ENCODE assay signal across 29 mouse cellular contexts in the genomic region with DNA sequence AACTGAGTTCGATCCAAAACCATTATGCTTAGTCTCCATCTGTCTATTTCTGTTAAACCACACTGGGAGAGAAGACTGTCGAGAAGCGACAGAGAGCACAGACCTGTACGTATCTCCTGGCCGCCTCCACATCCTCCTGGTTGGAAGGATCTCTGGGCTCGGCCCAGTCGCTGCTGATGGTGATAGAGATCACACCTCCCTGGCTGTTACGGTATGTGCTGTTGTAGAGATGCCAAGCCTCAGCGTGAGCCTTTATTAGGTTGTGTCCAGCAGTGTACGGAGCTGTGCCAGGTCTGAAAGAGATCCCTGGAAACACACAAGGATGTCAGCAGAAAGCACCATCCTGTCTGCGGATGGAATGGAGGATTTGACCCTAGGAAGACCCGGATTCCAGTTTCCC. TPM values are rescaled to one million over a fixed set of nuclear protein-coding genes. Genes with fewer than 3 reads are reported as not detected.
DNase-seq lines count a peak whose midpoint lies in the region; ATAC-seq lines count a peak whose summit lies in the region.
"Had no signal": no experiment of that assay in that cellular context is flagged by ENCODE, and none has a peak within 500 bp of the region (broad histone marks: within the 10 kb centered on the region; RNA-seq: fewer than 3 reads in every experiment).

No protein-coding gene starts in this region.

- H3K9me3 ChIP-seq in neural tube, embryonic 15.5 days (replicated peaks) = no peaks in the 10 kb centered on the region
- H3K9me3 ChIP-seq: embryonic facial prominence, embryonic 10.5 days; embryonic facial prominence, embryonic 15.5 days; forebrain, embryonic 13.5 days; hindbrain, embryonic 13.5 days; limb, embryonic 12.5 days; liver, embryonic 15.5 days; lung, embryonic 15.5 days; midbrain, embryonic 10.5 days; midbrain, embryonic 15.5 days had no signal

- no peak overlapping the region for H3K27ac ChIP-seq in neural tube, embryonic 15.5 days (replicated peaks)
- H3K27ac ChIP-seq: embryonic facial prominence, embryonic 10.5 days; embryonic facial prominence, embryonic 15.5 days; forebrain, embryonic 13.5 days; hindbrain, embryonic 13.5 days; limb, embryonic 12.5 days; liver, embryonic 15.5 days; lung, embryonic 15.5 days; midbrain, embryonic 10.5 days; midbrain, embryonic 15.5 days had no signal

- 87% methylated on average over 12 of the region's 12 CpGs for WGBS in neural tube, embryonic 15.5 days

- peak; percentile 41; the same call in 1 of the 2 replicates for ATAC-seq in frontal cortex, adult (ENCODE audit: low TSS enrichment)
- ATAC-seq in neural tube, embryonic 15.5 days (ENCODE audit: low FRiP score) = no peak
- ATAC-seq: forebrain, embryonic 13.5 days; inflammation-experienced regulatory T-cells, adult 6 months; midbrain, embryonic 15.5 days had no signal

- no peaks in the 10 kb centered on the region for H3K4me1 ChIP-seq in neural tube, embryonic 15.5 days
- H3K4me1 ChIP-seq: embryonic facial prominence, embryonic 15.5 days; forebrain, embryonic 13.5 days; hindbrain, embryonic 13.5 days; limb, embryonic 12.5 days; liver, embryonic 15.5 days; lung, embryonic 15.5 days; midbrain, embryonic 10.5 days; midbrain, embryonic 15.5 days had no signal

- no peak overlapping the region for H3K9ac ChIP-seq in neural tube, embryonic 15.5 days (replicated peaks)
- H3K9ac ChIP-seq: embryonic facial prominence, embryonic 15.5 days; forebrain, embryonic 13.5 days; hindbrain, embryonic 13.5 days; limb, embryonic 12.5 days; liver, embryonic 15.5 days; lung, embryonic 15.5 days; midbrain, embryonic 15.5 days had no signal

- H3K36me3 ChIP-seq in neural tube, embryonic 15.5 days = no peaks in the 10 kb centered on the region
- H3K36me3 ChIP-seq: embryonic facial prominence, embryonic 15.5 days; hindbrain, embryonic 13.5 days; liver, embryonic 15.5 days; lung, embryonic 15.5 days; midbrain, embryonic 15.5 days had no signal

- no peaks in the 10 kb centered on the region for H3K27me3 ChIP-seq in neural tube, embryonic 15.5 days (replicated peaks)
- H3K27me3 ChIP-seq: embryonic facial prominence, embryonic 15.5 days; forebrain, embryonic 13.5 days; hindbrain, embryonic 13.5 days; limb, embryonic 12.5 days; liver, embryonic 15.5 days; lung, embryonic 15.5 days; midbrain, embryonic 15.5 days had no signal

- H3K4me2 ChIP-seq in neural tube, embryonic 15.5 days = no peak overlapping the region
- H3K4me2 ChIP-seq: embryonic facial prominence, embryonic 15.5 days; forebrain, embryonic 13.5 days; heart, embryonic 11.5 days; hindbrain, embryonic 13.5 days; limb, embryonic 12.5 days; liver, embryonic 15.5 days; lung, embryonic 15.5 days; midbrain, embryonic 15.5 days had no signal

- H3K4me3 ChIP-seq in neural tube, embryonic 15.5 days (replicated peaks) = no peak overlapping the region
- H3K4me3 ChIP-seq: embryonic facial prominence, embryonic 10.5 days; embryonic facial prominence, embryonic 15.5 days; forebrain, embryonic 13.5 days; hindbrain, embryonic 13.5 days; limb, embryonic 12.5 days; liver, embryonic 15.5 days; lung, embryonic 15.5 days; midbrain, embryonic 10.5 days; midbrain, embryonic 15.5 days had no signal

- DNase-seq in frontal cortex, adult 2 months (ENCODE audit: extremely low spot score in 1 of 2, low spot score in 1 of 2) = no peak
- peak; percentile 61 for DNase-seq in cerebellum, adult 11 months
- DNase-seq in cerebellum, adult 9-10 months = peak; percentile 83
- DNase-seq in cerebellum, postnatal 36 days = peak; percentile 68 to 73
- DNase-seq in urinary bladder, postnatal 4 days (ENCODE audit: low spot score in 2 of 2) = no peak
- DNase-seq: adrenal gland, postnatal 14 days; gastrocnemius, postnatal 25 days; heart, adult 18-20 months; heart, postnatal 36 days; kidney, adult 11 months; kidney, postnatal 25 days; layer of hippocampus, postnatal 36 days; right cerebral cortex, postnatal 25 days; thymus, postnatal 25 days had no signal

RNA-seq across cellular contexts. Expression of gene Lct, which starts 34.6 kb away (rescaled TPM):
- polyA plus RNA-seq in frontal cortex, adult 2 months (2012; rRNA removed) = 0.42 and 0.92 TPM in 2 replicates
- 0.12 and 0.52 TPM in 2 replicates for polyA plus RNA-seq in neural tube, embryonic 15.5 days (2015; fragmentation: Nextera tagmentation; extraction: Ambion mirVana)
- polyA plus RNA-seq: heart, embryonic 11.5 days; heart, embryonic 16.5 days; liver, adult 2 months had no signal

RNA-seq across cellular contexts. Expression of gene Ubxn4, which starts 49.8 kb away (rescaled TPM):
- 43.4 and 45.9 TPM in 2 replicates for polyA plus RNA-seq in frontal cortex, adult 2 months (2012; rRNA removed)
- polyA plus RNA-seq in neural tube, embryonic 15.5 days (2015; fragmentation: Nextera tagmentation; extraction: Ambion mirVana) = 73.0 and 80.4 TPM in 2 replicates

Comparison
In these comparisons a context has a peak if more than half of its experiments do, and no peak if none do; other contexts are left out.
1. DNase-seq: peak in cerebellum, adult 11 months (single experiment), cerebellum, adult 9-10 months (single experiment) and cerebellum, postnatal 36 days (2 of 2); none in frontal cortex, adult 2 months (0 of 2) and urinary bladder, postnatal 4 days (0 of 2).